In the genomic region with DNA sequence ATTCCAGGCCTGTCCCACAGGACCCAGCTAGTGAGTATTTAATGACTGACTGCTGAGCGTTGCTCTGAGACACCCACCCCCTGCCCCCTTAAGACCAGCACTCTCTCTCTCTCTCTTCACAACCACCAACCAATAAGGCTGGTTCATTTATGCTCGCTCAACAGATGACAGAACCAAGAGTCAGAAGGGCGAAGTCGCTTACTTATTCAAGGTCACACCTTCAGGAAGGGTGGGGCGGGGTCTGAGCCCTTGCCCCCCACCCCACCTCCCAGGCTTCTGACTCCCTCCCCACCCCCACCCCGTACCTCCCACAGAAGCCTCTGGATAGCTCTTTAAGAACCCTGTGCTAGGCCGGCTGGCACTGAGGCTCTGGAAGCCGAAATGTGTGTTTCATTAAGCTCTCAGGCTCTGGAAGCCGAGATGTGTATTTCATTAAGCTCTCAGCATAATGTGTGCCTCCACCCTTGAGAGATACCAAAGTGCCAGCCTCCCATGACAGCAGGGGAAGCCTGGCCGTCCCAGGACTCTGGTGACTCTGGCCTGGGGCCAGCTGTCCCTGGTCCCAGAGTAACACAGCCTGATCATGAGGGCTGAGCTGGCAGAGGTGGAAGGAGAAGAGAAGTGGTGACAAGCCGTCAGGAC, we compare ENCODE assay signal across 9 mouse cellular contexts. TPM values are rescaled to one million over a fixed set of nuclear protein-coding genes. Genes with fewer than 3 reads are reported as not detected.
A peak's percentile ranks its signal among the peaks of the same experiment; 100 is the strongest.
DNase-seq lines count a peak whose midpoint lies in the region; ATAC-seq lines count a peak whose summit lies in the region.
"Had no signal": no experiment of that assay in that cellular context is flagged by ENCODE, and none has a peak within 500 bp of the region (broad histone marks: within the 10 kb centered on the region; RNA-seq: fewer than 3 reads in every experiment).

No protein-coding gene starts in this region.

- peak overlapping the region; percentile 59; the same call in 1 of the 2 replicates for H3K27ac ChIP-seq in limb, embryonic 15.5 days
- H3K27ac ChIP-seq in hindbrain, embryonic 14.5 days: no peak overlapping the region
- H3K27ac ChIP-seq: midbrain, embryonic 12.5 days had no signal

- ATAC-seq in limb, embryonic 15.5 days (ENCODE audit: insufficient number of reproducible peaks, low FRiP score, low TSS enrichment, low read depth): no peak
- no peak for ATAC-seq in hindbrain, embryonic 14.5 days (ENCODE audit: low FRiP score)

- H3K36me3 ChIP-seq in limb, embryonic 15.5 days: no peaks in the 10 kb centered on the region
- no peaks in the 10 kb centered on the region for H3K36me3 ChIP-seq in hindbrain, embryonic 14.5 days (replicated peaks; ENCODE audit: control insufficient read depth, insufficient read depth)
- H3K36me3 ChIP-seq: midbrain, embryonic 12.5 days had no signal

- H3K27me3 ChIP-seq in limb, embryonic 15.5 days: no peaks in the 10 kb centered on the region
- no peaks in the 10 kb centered on the region for H3K27me3 ChIP-seq in hindbrain, embryonic 14.5 days (ENCODE audit: control insufficient read depth, insufficient read depth, low read length)

- WGBS in limb, embryonic 15.5 days: 23% methylated on average over 11 of the region's 11 CpGs
- 56% methylated on average over 11 of the region's 11 CpGs for WGBS in hindbrain, embryonic 14.5 days

- H3K9ac ChIP-seq in limb, embryonic 15.5 days: no peak overlapping the region
- H3K9ac ChIP-seq in hindbrain, embryonic 14.5 days: no peak overlapping the region
- H3K9ac ChIP-seq: midbrain, embryonic 12.5 days had no signal

- no peak overlapping the region for H3K4me3 ChIP-seq in limb, embryonic 15.5 days
- H3K4me3 ChIP-seq in hindbrain, embryonic 14.5 days (replicated peaks; ENCODE audit: low read length): no peak overlapping the region
- H3K4me3 ChIP-seq: midbrain, embryonic 12.5 days had no signal

- H3K9me3 ChIP-seq in limb, embryonic 15.5 days: no peaks in the 10 kb centered on the region
- H3K9me3 ChIP-seq in hindbrain, embryonic 14.5 days (ENCODE audit: control insufficient read depth, low read length): no peaks in the 10 kb centered on the region
- H3K9me3 ChIP-seq: midbrain, embryonic 12.5 days had no signal

- 0 out of 2 replicates have a peak overlapping the region, but pooled peaks have one; percentile 5 for H3K4me2 ChIP-seq in limb, embryonic 15.5 days
- H3K4me2 ChIP-seq in hindbrain, embryonic 14.5 days (replicated peaks): no peak overlapping the region
- H3K4me2 ChIP-seq: midbrain, embryonic 12.5 days had no signal

- intact Hi-C loops in left cerebral cortex, postnatal 4 days (cut with DNase I): no loop called here
- intact Hi-C loops in left cerebral cortex, postnatal 25 days (cut with DNase I): no loop called here

- peaks cover 43% of the 10 kb centered on the region for H3K4me1 ChIP-seq in limb, embryonic 15.5 days
- peaks cover 13% of the 10 kb centered on the region for H3K4me1 ChIP-seq in hindbrain, embryonic 14.5 days (replicated peaks; ENCODE audit: control insufficient read depth, insufficient read depth, low read length)

- DNase-seq in left cerebral cortex, postnatal 4 days: peak; percentile 66
- DNase-seq in left cerebral cortex, postnatal 25 days (ENCODE audit: low spot score in 2 of 2): no peak
- DNase-seq in embryo, embryonic 11 days: peak; percentile 64
- peak; percentile 76 for DNase-seq in heart, adult 8-10 months (ENCODE audit: low spot score)
- DNase-seq in thymus, postnatal 25 days: no peak
- DNase-seq in right cerebral cortex, postnatal 4 days: no peak
- DNase-seq in hindbrain, embryonic 14.5 days (ENCODE audit: low spot score): no peak

RNA-seq across cellular contexts. Expression of a gene that starts 33.0 kb away (rescaled TPM):
- total RNA-seq in left cerebral cortex, postnatal 4 days (2021): under 1 TPM; 0.28 to 0.32 TPM
- under 1 TPM; 0.18 TPM for total RNA-seq in left cerebral cortex, postnatal 25 days (2021)
- total RNA-seq in heart, adult 8-10 months (2022): 1 to 10 TPM; 2.0 to 3.3 (median 2.6) TPM
- 1.4 and 1.7 TPM in 2 replicates for polyA plus RNA-seq in limb, embryonic 15.5 days (2015; fragmentation: Nextera tagmentation; extraction: Ambion mirVana)
- 0.25 and 0.54 TPM in 2 replicates for polyA plus RNA-seq in hindbrain, embryonic 14.5 days (2014; fragmentation: Nextera tagmentation; extraction: Ambion mirVana)

Comparison
In these comparisons a context has a peak if more than half of its experiments do, and no peak if none do; other contexts are left out.
1. DNase-seq: peak in left cerebral cortex, postnatal 4 days (single experiment), embryo, embryonic 11 days (single experiment) and heart, adult 8-10 months (single experiment); none in left cerebral cortex, postnatal 25 days (0 of 2), thymus, postnatal 25 days (single experiment), right cerebral cortex, postnatal 4 days (single experiment) and hindbrain, embryonic 14.5 days (single experiment).